Mouse (Mus musculus) liver, postnatal 0 days (tissue): ENCODE measurements around the gene Rarg.

Experiments used
- CTCF ChIP-seq: sonication (generic); IDR thresholded peaks from 2 replicates; pipeline ENCODE4 v1.5.1; 2016; ENCODE audit warnings: antibody characterized with exemption, low read depth
- EP300 ChIP-seq: IDR thresholded peaks from 2 replicates; pipeline ENCODE4 v1.6.1; 2016; ENCODE audit warnings: antibody characterized with exemption, low read depth, mild to moderate bottlenecking

GRCm38 (mm10) chr15:102248131-102248811, 9.0 kb downstream of the Rarg start:
- no peak for TF ChIP-seq CTCF
- no peak for TF ChIP-seq EP300
